Mouse (Mus musculus): ENCODE data around the gene Tmem54. TPM values are rescaled to one million over a fixed set of nuclear protein-coding genes. Genes with fewer than 3 reads are reported as not detected.

Gene Tmem54
- total RNA-seq (2021) = not detected

DNA sequence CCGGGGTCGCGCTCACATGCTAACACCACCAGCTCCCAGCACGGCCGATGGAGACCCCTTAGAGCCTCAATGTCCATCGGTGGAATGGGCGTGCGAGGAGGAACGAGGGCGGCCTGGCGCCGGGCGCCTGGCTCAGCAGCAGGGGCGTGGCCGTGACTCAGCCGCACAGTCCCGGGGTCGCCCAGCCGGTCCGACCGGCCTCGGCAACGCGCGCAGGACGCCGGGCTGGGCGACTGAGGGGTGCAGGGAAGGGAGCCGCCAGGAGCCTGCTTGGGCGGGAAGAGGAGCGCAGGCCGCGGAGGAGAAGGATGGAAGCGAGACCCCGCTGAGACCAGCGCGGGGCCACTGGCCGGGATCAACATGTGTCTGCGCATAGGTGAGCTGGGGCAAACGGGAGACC lies at the start of gene Tmem54:
Gene Tmem54 (plus strand): TSS at position 193 of the 400 bp plus-strand sequence.
- no peak for DNase-seq (ENCODE audit: extremely low spot score in 1 of 2, low spot score in 1 of 2)

DNA sequence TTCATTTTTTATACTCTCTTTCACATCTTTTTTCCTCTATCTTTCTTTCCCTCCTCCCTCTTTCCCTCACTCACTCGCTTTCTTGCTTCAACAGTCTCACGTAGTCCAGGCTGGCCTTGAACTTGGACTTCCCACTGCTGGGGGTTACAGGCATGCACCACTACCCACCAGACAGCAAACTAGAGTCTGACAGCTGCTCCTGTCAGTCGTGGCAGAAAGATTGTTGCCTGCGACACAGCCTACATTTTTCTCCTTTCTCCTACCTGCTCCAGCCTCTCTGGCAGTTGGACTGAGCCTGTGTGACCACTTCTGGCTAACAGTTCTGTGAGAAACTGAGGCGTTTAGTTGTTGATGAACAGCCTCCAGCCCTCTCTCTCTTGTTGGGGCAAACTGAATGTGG lies 49.8 kb upstream of the Tmem54 start:
- DNase-seq (ENCODE audit: extremely low spot score in 1 of 2, low spot score in 1 of 2) = no peak

DNA sequence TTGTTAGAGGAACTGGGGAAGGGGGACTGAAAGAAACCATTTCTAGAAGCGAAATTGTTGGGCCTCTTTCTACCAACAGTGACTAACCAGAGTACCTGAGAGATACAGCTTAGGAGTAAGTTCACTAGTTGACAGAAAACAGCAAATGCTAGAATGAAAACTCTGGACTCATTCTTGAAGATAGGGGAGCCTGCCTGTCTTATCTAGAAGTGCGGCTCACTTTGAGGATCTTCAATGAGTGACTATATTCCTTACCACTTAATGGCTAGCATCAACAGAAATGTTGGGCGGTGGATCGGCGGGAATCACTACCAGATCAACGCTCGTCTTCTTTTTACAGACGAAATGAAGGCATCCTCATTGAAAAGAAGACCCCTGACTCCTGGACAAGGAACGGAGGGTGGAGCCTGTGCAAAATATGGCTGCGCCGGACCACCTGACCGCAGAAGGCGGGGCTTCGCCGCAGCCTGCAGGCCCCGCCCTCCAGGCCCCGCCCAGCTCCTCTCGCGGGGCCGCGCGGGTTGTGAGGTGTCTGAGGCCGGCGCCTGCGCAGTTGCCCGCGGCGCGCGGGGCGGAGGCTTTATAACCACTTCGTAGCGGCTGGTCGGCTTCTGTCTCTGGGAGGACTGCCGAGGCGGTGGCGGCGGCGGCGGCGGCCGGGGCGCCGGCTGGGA lies 47.7 kb upstream of the Tmem54 start:
- peak; percentile 93 to 97 for DNase-seq (ENCODE audit: extremely low spot score in 1 of 2, low spot score in 1 of 2)

DNA sequence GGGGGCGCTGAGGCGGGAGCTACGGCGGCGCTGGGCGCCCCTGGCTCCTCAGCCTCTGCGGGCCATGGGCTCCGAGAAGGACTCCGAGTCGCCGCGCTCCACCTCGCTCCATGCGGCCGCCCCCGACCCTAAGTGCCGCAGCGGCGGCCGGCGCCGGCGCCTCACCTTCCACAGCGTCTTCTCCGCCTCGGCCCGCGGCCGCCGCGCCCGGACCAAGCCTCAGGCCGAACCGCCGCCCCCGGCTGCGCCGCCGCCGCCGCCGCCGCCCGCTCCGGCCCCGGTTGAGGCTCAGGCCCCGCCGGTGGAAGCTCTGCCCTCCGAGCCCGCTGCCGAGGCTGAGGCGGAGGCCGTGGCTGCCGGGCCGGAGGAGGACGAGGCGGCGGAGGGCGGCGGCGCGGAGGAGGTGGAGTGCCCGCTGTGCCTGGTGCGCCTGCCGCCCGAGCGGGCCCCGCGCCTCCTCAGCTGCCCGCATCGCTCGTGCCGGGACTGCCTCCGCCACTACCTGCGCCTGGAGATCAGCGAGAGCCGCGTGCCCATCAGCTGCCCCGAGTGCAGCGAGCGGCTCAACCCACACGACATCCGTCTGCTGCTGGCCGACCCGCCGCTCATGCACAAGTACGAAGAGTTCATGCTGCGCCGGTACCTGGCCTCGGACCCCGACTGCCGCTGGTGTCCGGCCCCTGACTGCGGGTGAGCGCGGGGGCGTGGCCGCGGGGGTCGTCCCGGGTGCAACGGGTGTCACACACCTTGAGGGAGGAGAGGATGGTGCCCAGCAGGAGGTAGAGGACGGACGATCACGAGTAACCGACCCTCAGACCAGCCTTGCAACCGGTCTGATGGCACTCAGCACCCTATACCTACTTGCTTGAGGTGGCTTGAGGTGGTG lies 46.9 kb upstream of the Tmem54 start, which contains the start of gene Rnf19b:
Gene Rnf19b (plus strand): TSS at position 65 of the 886 bp plus-strand sequence.
- peak; percentile 34 for DNase-seq (ENCODE audit: extremely low spot score in 1 of 2, low spot score in 1 of 2)

DNA sequence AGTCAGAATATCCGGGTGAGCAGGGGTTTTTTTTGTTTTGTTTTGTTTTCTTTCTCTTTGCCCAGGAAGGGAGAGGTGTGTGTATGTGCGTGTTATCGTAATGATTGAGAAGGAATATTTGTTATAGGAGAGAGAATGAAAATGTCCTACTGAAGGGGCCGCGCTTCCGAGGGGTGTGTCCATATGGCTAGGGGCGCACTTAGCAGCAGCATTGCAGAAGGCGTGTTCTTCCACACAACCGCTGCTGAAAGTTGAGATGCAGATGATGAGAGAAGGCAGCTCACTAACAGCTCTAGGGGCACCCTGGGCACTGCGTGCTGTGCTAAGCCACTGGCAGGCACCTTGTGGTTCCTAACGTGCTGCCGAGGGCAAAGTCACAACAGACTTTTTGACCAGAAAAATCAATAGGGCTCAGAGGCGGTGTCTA lies 46.2 kb upstream of the Tmem54 start:
- no peak for DNase-seq (ENCODE audit: extremely low spot score in 1 of 2, low spot score in 1 of 2)

DNA sequence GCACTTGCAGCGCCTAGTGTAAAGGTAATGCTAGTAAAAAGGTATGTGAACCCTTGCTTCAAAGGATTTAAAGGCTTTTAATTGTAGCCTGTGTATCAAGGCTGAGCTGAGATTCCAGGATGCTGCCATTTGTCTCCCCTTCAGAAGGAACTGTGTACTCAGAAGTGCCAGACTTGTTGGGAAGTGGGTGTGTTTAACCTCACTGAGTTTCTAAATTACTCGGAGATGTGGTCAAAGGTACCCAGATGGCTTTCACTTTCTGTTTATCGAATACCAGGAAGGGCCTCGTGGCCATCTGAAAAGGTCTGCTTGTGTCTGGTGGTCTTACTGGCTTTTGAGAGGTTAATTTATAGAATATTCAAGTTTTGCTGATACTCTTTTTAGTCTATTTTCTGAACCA lies 45.4 kb upstream of the Tmem54 start:
- no peak for DNase-seq (ENCODE audit: extremely low spot score in 1 of 2, low spot score in 1 of 2)

DNA sequence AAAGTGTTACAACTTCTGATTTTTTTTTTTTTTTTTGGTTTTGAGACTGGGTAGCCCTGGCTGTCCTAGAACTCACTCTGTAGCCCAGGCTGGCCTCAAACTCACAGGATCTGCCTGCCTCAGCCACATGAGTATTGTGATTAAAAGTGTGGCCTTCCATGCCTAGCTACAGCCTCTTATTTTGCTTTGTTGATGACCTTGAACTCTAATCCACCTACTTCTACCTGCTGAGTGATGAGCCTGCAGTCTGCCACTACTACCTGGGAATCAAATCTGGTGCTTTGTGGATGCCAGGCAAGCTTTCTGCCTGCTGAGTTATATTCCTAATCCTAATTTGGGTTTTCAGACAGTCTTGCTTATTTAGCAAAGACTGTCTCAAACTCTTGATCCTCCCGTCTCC lies 43.9 kb upstream of the Tmem54 start:
- no peak for DNase-seq (ENCODE audit: extremely low spot score in 1 of 2, low spot score in 1 of 2)

DNA sequence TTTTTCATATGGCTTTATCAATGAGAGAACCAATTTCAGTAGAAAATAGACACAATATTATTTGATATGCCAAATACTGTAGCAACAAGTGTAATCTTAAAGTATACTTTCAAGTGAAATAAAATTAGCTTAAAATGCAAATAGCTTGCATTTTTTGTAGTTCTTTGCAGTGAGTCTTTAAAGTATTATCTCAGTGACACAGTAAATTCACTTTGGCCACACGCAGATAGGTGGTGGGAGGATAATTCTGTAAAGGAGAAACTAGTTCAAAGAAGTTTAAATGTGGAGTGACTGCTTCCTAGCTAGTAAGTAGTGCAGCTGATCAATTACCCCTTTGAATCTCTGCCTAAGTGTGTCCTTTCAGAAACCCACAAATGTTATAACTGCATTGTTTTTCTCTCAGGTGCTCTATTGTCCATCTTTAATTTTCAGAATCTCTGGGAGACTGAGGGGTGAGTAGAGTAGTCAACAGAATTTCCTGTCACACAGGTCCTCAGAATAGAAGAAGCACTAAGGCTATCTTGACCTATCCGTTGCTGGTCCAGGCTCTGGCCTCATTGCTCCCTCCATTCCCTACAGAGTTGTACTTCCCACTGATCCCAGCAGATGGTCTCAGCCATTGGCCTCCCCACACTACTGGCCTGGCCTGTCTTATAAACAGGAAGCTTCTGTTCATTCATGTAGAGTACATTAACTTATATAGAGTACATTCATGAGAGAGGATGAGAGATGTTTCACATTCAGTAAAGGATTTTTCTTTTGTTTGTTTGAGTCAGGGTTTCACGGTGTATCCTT lies 42.9 kb upstream of the Tmem54 start:
- no peak for DNase-seq (ENCODE audit: extremely low spot score in 1 of 2, low spot score in 1 of 2)

DNA sequence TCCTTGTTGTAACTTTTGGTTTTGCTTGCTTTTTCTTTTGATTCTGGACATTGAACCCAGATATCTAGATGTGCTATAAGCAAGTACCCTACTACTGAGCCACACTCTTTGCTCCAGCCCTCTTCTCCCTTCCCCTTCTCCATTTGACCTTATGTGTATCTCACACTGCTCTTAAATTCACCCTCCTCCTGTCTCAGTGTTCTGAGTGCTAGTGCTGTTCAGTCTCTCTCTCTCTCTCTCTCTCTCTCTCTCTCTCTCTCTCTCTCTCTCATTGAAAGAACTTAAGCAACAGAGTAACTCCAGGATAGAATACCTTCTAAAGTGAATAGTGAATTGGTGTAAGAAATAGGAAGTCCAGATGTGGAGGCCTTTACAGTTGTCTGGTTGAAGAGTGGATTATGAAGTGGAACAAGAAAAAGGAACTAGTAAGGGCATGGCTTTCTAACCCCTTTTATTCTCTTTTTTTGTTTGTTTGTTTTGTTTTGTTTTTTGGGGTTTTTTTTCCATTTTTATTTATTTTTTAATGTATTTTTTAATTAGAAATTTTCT lies 39.6 kb upstream of the Tmem54 start:
- DNase-seq (ENCODE audit: extremely low spot score in 1 of 2, low spot score in 1 of 2) = no peak

DNA sequence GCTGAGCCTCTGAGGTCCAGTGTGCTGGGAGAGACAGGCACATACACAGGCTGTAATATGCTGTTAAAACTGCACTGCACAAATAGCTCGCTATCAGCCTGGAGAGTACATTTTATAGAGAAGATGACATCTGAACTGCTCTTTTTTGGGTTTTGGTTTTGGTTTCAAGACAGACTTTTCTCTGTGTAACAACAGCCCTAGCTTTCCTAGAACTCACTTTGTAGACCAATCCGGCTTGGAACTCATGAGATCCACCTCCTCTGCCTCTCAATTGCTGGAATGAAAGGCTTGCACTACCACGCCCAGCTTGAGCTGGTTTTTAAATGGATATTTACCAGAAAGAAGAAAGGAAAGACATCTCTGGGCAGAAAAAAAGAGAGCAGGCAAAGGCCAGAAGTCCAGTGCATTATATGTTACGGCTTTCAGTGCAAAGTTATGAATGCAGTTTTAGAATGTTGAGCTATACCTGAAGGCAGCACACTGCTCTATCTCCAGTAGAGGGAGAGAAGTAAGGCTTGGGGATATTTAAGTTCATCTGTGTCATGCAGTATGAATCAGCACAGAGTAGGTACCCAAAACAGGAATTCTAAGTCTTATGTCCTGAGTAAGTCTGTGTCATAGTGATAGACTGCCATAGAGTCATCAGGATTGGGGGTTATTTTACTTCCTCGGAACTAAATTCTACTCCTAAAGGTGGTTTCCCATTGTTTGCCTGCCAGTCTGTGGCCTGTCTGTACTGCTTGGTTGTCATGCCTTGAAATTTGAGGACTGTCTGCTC lies 37.5 kb upstream of the Tmem54 start:
- DNase-seq (ENCODE audit: extremely low spot score in 1 of 2, low spot score in 1 of 2) = no peak

DNA sequence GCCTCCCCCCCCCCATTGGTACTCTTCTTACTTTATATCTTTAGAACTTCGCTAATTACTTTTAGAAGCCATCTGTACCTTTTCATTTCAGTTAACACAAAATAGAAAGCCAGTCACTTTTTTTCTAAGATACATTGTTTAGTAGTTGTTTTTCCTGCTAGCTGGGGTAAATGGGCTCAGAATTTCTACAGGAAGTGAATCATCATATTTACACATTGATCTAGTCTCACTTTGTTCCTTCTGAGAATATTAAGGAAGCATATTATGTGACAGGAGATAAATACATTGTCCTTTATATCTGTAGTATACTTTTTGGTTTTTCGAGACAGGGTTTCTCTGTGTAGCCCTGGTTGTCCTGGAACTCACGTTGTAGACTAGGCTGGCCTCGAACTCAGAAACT lies 36.5 kb upstream of the Tmem54 start:
- no peak for DNase-seq (ENCODE audit: extremely low spot score in 1 of 2, low spot score in 1 of 2)

DNA sequence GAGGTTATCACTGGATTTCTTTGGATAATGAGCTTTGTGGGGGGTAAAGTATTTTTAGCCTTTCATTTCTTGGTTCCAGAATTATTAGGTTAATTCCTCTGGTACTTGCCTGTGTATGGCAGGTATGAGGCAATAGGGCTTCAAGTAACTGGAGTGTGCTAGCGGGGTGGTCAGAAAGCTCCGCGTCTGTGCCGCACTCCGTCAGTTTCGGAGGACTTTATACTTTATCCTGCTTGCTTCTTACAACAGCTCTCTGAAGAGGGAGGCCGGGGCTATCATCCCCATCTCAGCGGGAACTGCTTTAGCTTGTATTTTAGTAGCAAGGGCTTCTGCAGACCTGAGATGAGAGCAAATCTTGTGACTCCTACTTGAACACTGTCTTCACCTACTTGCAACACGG lies 26.2 kb upstream of the Tmem54 start:
- DNase-seq (ENCODE audit: extremely low spot score in 1 of 2, low spot score in 1 of 2) = no peak

DNA sequence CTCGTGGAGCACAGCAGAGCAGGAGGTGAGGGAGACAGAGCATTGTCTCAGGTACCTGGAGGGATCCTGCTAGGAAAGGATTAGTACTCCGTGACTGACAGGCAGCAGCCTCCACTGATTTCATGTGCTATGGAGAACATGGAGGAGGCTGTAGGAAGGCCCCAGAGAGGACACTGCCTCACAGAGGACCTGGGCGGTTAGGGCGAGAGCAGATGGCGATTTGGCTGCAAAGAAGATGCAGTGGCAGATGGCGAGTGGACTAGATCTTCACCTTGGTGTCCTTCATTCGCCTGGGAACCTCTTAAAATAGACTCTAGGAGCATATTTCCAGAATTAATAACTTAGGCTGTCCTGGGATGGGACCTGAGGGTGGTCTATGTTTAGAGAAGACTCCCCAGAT lies 24.3 kb upstream of the Tmem54 start:
- no peak for DNase-seq (ENCODE audit: extremely low spot score in 1 of 2, low spot score in 1 of 2)

DNA sequence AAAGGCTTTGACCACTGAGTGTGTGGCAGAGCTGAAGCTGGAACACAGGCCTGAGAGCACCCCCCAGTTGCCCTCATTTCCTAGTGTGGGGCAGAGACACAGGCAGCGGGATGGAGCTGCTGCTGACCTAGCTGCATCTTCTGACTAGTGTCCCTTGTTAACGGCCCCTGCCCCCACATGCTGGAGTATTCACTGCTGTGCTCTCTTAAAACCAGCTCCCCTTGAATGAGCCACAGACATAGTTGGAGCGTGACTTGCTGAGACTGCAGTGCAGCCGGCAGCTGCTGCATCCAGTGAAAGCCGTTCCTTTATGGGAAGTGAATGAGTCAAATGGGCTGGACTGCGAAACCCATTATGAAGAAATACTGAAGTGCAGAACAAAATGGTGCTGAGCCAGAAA lies 23.8 kb upstream of the Tmem54 start:
- DNase-seq (ENCODE audit: extremely low spot score in 1 of 2, low spot score in 1 of 2) = no peak

DNA sequence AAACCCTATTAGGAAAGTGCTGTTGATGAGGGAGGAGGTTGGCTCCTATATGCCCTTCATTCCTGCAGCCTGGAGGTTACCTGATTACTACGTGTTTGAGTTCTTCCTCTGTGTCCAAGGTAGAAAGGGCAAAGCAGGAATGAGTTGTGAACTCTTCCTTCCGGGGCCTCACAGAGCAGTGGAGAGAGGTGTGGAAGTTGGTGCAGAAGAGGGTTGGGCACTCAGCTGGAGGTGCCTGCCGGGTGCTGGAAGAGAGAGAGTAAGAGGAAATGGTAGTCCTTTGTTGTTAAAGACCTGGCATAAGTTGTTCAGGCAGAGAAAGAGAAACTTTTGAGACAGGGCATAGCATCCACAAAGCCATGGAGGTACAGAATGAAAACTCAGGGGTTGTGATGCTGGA lies 23.4 kb upstream of the Tmem54 start:
- DNase-seq (ENCODE audit: extremely low spot score in 1 of 2, low spot score in 1 of 2) = no peak

DNA sequence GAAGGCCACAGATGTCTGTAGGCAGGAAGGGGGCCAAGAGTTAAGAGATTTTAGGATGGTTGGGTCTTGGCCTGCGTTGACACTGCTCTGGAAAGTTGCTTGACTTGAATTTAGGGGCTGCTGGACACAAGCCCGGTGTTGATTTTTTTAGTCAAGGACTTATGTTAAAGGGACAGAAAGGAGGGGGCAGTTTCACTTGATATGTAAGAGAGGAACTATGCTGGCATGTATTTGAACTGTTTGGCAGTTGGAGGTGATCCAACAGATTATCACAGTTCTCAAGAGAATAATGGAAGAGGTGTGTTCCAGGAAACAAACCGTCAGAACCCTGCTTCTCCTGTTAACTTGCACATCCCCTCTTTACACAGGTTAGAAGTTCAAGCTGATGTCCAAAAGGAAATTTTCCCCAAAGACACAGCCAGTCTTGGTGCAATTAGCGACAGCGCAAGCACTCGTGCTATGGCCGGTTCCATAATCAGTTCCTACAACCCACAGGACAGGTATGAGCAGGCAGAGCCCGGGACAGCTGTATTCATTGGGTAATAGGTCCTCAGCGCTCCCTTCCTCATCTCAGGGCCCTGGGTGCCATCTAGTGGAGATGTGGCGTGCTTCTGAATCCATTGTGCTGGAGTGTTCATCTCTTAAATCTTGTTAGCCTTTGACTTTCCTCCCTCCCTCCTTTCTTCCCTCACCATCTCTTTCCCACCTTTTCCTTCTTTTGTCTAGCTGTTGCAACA lies 22.8 kb upstream of the Tmem54 start:
- peak; percentile 45 to 58 for DNase-seq (ENCODE audit: extremely low spot score in 1 of 2, low spot score in 1 of 2)

DNA sequence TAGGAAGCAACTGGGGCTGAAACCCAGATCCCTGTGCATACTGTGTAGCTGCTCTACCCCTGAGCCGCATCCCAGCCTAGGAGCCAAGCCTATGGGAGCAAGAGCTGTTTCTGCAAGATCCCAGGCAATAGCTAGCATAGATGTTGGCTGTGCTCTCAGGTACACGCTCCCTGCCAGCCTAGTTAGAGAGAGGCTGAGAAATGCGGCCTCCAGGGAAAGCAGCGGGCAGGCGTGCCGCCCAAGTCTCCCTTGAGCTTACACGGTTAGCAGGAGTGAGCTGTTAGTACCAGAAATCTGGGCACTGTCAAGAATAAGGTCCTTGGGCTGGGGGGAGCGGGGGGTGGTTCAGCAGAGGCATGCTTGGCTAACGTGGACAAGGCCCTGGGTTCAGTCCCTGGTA lies 20.5 kb upstream of the Tmem54 start:
- DNase-seq (ENCODE audit: extremely low spot score in 1 of 2, low spot score in 1 of 2) = no peak

DNA sequence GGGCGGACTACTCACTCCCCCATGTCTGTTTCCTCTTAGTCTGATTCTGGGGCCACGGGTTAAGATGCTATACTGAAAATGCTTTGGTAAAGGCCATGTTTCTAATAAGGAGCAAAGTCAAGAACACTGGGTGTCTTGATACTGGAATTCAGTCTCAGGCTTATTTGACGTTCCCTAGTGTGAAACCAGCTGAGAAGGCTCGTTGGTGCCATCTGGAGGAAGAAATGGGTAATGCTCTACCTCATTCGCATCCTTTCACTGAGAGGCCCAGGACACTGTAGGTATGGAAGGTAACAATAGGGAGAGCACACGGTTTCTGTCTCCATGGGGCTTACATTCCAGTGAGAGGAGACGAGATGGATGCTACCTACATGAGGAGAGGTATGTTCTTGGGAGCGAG lies 19.3 kb upstream of the Tmem54 start:
- peak; percentile 63 to 83 for DNase-seq (ENCODE audit: extremely low spot score in 1 of 2, low spot score in 1 of 2)

DNA sequence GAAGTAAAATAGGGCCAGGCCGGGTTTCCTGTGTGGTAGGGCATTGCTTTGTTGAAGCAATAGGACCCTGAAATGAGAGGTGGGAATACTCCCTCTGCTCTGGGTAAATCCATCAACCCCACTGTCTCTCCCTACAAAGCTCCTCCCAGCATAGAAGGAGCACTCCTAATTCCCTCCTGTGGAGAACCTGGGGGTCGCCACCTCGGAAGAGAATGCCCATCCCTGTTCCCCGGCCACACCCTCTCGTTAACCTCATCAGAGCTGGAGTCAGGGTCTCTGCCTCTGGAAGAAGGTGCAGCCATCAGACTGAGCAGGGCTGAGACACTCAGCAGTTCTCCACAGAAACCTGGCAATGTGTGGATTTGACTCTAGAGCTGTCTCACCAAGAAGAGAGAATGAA lies 17.5 kb upstream of the Tmem54 start:
- DNase-seq (ENCODE audit: extremely low spot score in 1 of 2, low spot score in 1 of 2) = no peak
